Mouse (Mus musculus): ENCODE measurements around the gene Nmt2. TPM values are rescaled to one million over a fixed set of nuclear protein-coding genes. Genes with fewer than 3 reads are reported as not detected.

The Nmt2 gene
- total RNA-seq, 1 experiment from 2014 or later = 103 TPM

- peak; percentile 65 for DNase-seq
These were observed 43.3 kb downstream of the Nmt2 start for GRCm38 (mm10) chr2:3327351-3327750.

GRCm38 (mm10) chr2:3331071-3331703, 47.2 kb downstream of the Nmt2 start:
- no peak for DNase-seq

- DNase-seq = no peak
These were observed 48.0 kb downstream of the Nmt2 start for GRCm38 (mm10) chr2:3332056-3332455.

GRCm38 (mm10) chr2:3332484-3333242, 48.7 kb downstream of the Nmt2 start, which contains the start of gene Rpp38:
Rpp38 (minus strand) TSS chr2:3332643.
- peak; percentile 95 for DNase-seq

GRCm38 (mm10) chr2:3333761-3334160, 49.7 kb downstream of the Nmt2 start:
- no peak for DNase-seq

GRCm38 (mm10) chr2:3335611-3336301, 51.7 kb downstream of the Nmt2 start, which contains the start of gene Acbd7:
Acbd7 (plus strand) TSS chr2:3336168.
- DNase-seq = peak; percentile 65

GRCm38 (mm10) chr2:3348422-3348821, 64.4 kb downstream of the Nmt2 start:
- DNase-seq = no peak

GRCm38 (mm10) chr2:3348919-3349318, 64.9 kb downstream of the Nmt2 start:
- DNase-seq = no peak

- no peak for DNase-seq
These were observed 69.1 kb downstream of the Nmt2 start for GRCm38 (mm10) chr2:3353160-3353559.

GRCm38 (mm10) chr2:3355793-3356192, 71.8 kb downstream of the Nmt2 start:
- no peak for DNase-seq

GRCm38 (mm10) chr2:3356311-3356710, 72.3 kb downstream of the Nmt2 start:
- no peak for DNase-seq

GRCm38 (mm10) chr2:3357887-3358286, 73.9 kb downstream of the Nmt2 start:
- DNase-seq = no peak

- no peak for DNase-seq
These were observed 77.1 kb downstream of the Nmt2 start for GRCm38 (mm10) chr2:3361067-3361466.

GRCm38 (mm10) chr2:3365127-3365526, 81.1 kb downstream of the Nmt2 start:
- DNase-seq = no peak

Other genes with a start within 250 kb of the Nmt2 start
- 27.7 and 33.6 TPM in 2 replicates for gene Fam171a1, start 170.0 kb upstream of the Nmt2 start, total RNA-seq (2021)
- 11.1 and 11.3 TPM in 2 replicates for gene Rpp38, start 48.4 kb downstream of the Nmt2 start, total RNA-seq (2021)
- not detected in 2 replicates for gene Acbd7, start 52.0 kb downstream of the Nmt2 start, total RNA-seq (2021)
- gene Olah, start 113.0 kb downstream of the Nmt2 start, total RNA-seq (2021) = 0.43 TPM in 1 of 2 replicates, not detected in the other
- 1.2 TPM in 1 of 2 replicates, not detected in the other for gene Meig1, start 138.4 kb downstream of the Nmt2 start, total RNA-seq (2021)
- gene Dclre1c, start 139.9 kb downstream of the Nmt2 start, total RNA-seq (2021) = 10.0 and 12.1 TPM in 2 replicates
- 1.6 and 3.1 TPM in 2 replicates for gene Suv39h2, start 190.8 kb downstream of the Nmt2 start, total RNA-seq (2021)
- gene Gm45902, start 228.6 kb downstream of the Nmt2 start, total RNA-seq (2021) = 2.5 and 3.7 TPM in 2 replicates
- gene Hspa14, start 228.6 kb downstream of the Nmt2 start, total RNA-seq (2021) = 40.8 and 44.7 TPM in 2 replicates
- gene Cdnf, start 228.8 kb downstream of the Nmt2 start, total RNA-seq (2021) = 2.0 and 3.8 TPM in 2 replicates

All from adrenal gland, postnatal 25 days (tissue).